Mouse (Mus musculus) CD4-positive, CD25-positive, alpha-beta regulatory T cell, adult 9 weeks (primary cell): ENCODE data around the gene Pdk1. TPM values are rescaled to one million over a fixed set of nuclear protein-coding genes. Genes with fewer than 3 reads are reported as not detected.

ENCODE experiments used
- polyA plus RNA-seq: library from polyadenylated mRNA; unstranded; fragments of 100-300 nt; shearing (Covaris generic); gene quantifications from one replicate; pipeline ENCODE4 v1.2.1, GENCODE M21; 2017

Pdk1 gene
- 50.7 TPM for polyA plus RNA-seq

DNA sequence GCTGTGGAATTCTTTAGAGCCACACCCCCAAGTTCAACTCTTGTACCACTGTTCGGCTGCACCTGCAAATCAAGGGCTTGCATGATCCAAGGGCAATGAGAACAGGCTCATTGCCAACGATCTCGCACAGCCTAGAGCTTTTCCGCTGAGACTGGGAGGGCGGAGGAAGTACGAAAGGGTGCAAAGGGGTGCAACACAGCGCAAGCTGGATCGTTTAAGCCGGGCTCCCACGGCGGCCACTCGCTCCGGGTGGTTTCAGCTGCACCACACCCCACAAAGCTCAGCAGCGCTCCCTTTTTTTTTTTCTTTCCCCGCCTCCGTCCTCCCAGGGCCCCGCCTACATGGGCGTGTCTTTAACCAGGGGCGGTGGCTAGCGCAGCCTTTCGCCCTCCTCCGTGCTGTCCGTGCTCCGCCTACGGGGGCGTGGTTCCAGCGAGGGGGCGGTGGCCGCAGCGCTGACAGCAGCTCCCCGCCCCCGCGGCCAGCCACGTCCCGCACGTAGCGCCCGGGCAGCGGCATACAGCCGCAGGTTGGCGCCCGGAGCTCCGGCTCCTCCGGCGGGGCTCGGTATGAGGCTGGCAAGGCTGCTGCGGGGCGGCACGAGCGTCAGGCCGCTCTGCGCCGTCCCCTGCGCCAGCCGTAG lies at the start of gene Pdk1:
Gene Pdk1, plus strand, starts transcription at position 424 of the 643 bp plus-strand sequence.

Other genes starting within 250 kb of the Pdk1 start
- 31.2 TPM for gene Itga6, start 127.6 kb upstream of the Pdk1 start, polyA plus RNA-seq
- gene Rapgef4, start 108.0 kb downstream of the Pdk1 start, polyA plus RNA-seq = 17.8 TPM